Mouse (Mus musculus): Measurements from ENCODE around the gene Trim50. TPM values are rescaled to one million over a fixed set of nuclear protein-coding genes. Genes with fewer than 3 reads are reported as not detected.
"Not testable (repeated sequence)": the region's sequence is repeated elsewhere in the genome, so short reads cannot be mapped to it uniquely, and the experiment has no call there.

The Trim50 gene
- total RNA-seq, 1 experiment from 2014 or later, result not detected

DNA sequence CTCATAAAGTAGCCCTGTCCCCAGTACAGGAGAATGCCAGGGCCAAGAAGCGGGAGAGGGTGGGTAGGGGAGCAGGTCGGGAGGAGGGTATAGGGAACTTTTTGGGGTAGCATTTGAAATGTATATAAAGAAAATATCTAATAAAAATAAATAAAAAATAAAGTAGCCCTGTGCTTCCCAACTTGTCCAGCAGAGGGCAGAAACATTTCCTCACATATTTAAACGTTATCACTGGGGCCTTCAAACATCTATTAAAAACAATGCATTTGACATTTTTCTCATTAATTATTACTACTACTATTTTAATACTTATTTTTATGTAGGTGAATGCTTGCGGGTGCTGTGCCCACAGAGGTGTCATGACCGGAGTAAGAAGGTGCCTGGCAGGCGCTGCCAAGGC is 14.7 kb downstream of the Trim50 start:
- no peak for ATAC-seq (replicated peaks; ENCODE audit: insufficient number of reproducible peaks, low FRiP score, low TSS enrichment, poor library complexity, severe bottlenecking)

GRCm38 (mm10) chr5:135368312-135368711 is 15.2 kb downstream of the Trim50 start:
- ATAC-seq (replicated peaks; ENCODE audit: insufficient number of reproducible peaks, low FRiP score, low TSS enrichment, poor library complexity, severe bottlenecking), result no peak

GRCm38 (mm10) chr5:135369196-135369595 is 16.1 kb downstream of the Trim50 start:
- not testable (repeated sequence) for ATAC-seq (replicated peaks; ENCODE audit: insufficient number of reproducible peaks, low FRiP score, low TSS enrichment, poor library complexity, severe bottlenecking)

DNA sequence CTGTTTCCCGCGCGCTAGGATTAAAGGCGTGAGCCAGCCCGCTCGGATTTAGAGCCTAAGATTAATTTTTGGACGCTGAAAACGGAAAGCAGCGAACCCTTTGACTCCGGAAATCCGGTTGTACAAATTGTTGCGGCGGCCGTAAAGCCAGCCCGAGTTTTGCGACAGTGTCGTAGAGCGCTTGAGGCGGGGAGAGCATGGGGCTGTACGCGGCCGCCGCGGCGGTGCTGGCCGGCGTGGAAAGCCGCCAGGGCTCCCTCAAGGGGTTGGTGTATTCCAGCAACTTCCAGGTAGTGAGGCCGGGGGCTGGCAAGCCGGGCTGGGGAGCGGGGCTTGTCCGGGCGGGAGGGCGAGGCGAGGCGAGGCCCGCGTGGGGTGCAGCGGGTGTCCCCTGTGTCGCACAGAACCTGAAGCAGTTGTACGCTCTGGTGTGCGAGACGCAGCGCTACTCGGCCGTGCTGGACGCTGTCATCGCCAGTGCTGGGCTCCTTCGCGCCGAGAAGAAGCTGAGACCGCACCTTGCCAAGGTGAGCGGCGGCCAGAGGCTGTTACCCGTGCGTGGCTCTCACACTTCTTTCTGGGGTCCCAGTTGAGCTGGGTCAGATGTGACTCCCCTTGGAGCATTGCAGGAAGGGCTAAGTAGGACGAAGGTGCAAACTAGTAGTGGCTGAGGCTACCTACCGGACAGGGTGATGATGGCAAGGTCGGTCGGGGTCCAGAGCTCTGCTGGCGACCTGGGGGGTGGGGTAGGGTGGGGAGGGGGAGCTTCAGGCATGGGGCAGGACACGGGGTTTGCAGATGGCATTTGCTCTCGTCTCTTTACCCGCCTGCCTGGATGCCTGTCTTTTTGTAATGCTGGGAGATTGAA is 16.9 kb downstream of the Trim50 start, which contains the start of gene Nsun5:
TSS of gene Nsun5 (plus strand) at position 167 of the 868 bp plus-strand sequence.
- ATAC-seq (replicated peaks; ENCODE audit: insufficient number of reproducible peaks, low FRiP score, low TSS enrichment, poor library complexity, severe bottlenecking), result peak; percentile 87

- no peak for ATAC-seq (replicated peaks; ENCODE audit: insufficient number of reproducible peaks, low FRiP score, low TSS enrichment, poor library complexity, severe bottlenecking)
Measured at GRCm38 (mm10) chr5:135371195-135371594, 18.1 kb downstream of the Trim50 start.

GRCm38 (mm10) chr5:135373601-135374000 is 20.5 kb downstream of the Trim50 start:
- no peak for ATAC-seq (replicated peaks; ENCODE audit: insufficient number of reproducible peaks, low FRiP score, low TSS enrichment, poor library complexity, severe bottlenecking)

GRCm38 (mm10) chr5:135375167-135375566 is 22.1 kb downstream of the Trim50 start:
- ATAC-seq (replicated peaks; ENCODE audit: insufficient number of reproducible peaks, low FRiP score, low TSS enrichment, poor library complexity, severe bottlenecking), result no peak

GRCm38 (mm10) chr5:135376341-135376740 is 23.2 kb downstream of the Trim50 start:
- ATAC-seq (replicated peaks; ENCODE audit: insufficient number of reproducible peaks, low FRiP score, low TSS enrichment, poor library complexity, severe bottlenecking), result no peak

DNA sequence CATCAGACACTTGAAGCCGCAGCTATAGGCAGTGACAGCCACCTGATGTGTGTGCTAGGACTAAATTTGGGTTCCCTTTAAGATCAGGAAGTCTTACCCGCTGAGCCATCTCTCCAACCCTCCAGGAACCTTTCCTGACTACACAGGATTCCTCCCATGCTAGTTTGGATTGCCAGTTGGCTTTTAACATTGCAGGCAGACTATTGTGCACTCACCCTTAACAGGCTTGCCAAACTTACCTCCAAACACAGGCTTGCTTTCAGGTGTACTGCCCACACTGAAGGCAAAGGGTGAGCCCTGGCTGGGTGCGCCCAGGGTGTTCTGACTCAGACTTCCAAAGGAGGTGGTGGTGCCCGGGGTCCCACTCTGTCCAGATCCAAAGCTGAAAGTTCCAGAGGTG is 27.6 kb downstream of the Trim50 start:
- ATAC-seq (replicated peaks; ENCODE audit: insufficient number of reproducible peaks, low FRiP score, low TSS enrichment, poor library complexity, severe bottlenecking), result no peak

DNA sequence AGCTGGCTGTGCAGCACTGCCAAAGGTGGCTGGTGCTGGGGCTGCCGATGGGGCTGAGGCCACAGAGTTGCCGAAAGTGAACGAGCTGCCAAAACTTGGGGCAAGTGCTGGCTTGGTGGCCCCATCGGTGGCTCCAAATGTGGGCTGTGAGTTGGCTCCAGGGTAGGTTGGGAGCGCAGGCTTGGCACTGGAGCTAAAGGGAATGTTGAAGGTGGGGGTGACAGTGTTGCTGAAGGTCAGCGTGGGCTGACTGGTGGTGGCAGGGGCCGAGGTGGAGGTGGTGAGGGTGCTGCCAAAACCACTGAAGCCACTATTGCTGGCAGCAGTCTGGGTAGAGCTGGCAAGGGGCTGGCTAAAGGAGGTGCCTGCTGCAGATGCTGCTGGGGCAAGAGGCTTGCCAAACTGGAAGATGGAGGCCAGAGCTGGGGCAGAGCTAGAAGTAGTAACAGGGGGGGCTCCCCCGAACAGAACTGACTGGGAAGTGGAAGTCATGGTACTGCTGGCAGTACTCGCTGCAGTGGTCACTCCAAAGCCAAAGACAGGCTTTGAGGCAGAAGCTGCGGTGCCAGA is 28.3 kb downstream of the Trim50 start:
- ATAC-seq (replicated peaks; ENCODE audit: insufficient number of reproducible peaks, low FRiP score, low TSS enrichment, poor library complexity, severe bottlenecking), result no peak

- ATAC-seq (replicated peaks; ENCODE audit: insufficient number of reproducible peaks, low FRiP score, low TSS enrichment, poor library complexity, severe bottlenecking), result no peak
Measured at GRCm38 (mm10) chr5:135382746-135383145, 29.7 kb downstream of the Trim50 start.

GRCm38 (mm10) chr5:135383771-135384170 is 30.7 kb downstream of the Trim50 start:
- ATAC-seq (replicated peaks; ENCODE audit: insufficient number of reproducible peaks, low FRiP score, low TSS enrichment, poor library complexity, severe bottlenecking), result no peak

- ATAC-seq (replicated peaks; ENCODE audit: insufficient number of reproducible peaks, low FRiP score, low TSS enrichment, poor library complexity, severe bottlenecking), result peak; percentile 82
Measured at GRCm38 (mm10) chr5:135394004-135394823, 41.1 kb downstream of the Trim50 start, which contains the start of gene Pom121. Pom121 (minus strand) TSS chr5:135394546.

DNA sequence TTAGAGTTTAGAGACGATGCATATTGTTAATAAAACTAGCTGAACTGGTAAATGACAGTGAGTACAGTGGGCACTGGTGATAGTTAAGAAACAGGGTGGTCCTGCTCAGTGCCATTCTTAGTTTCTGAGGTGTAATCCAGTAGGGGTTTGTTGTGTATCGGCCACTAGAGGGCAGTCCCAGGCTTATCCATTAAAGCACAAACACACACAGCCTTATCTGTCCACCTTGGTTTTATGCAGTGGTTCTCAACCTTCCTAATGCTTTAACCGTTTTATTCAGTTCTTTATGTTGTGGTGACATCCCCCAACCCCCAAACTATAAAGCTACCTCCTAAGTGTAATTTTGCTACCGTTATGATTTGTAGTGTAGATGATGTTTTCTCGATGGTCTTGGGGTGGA is 42.7 kb downstream of the Trim50 start:
- ATAC-seq (replicated peaks; ENCODE audit: insufficient number of reproducible peaks, low FRiP score, low TSS enrichment, poor library complexity, severe bottlenecking), result no peak; the same call in 1 of the 2 replicates

DNA sequence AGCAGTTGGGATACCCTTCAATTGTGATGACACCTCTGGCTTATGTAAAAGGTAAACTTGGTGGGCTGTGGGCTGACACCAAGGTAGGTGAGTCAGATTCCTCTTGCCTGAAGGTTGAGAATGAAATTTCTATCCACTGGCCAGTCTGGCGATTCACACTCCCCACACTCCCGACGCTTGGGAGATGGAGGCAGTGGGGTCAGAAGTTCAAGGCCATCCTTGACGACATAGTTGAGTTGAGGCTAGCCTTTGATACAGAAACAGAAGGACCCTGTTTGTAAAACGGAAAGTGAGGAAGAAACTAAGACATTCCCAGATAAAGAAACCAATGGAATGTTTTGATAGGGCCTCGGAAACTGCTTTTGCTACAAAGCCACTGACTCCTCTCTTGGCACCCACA is 46.3 kb downstream of the Trim50 start:
- no peak for ATAC-seq (replicated peaks; ENCODE audit: insufficient number of reproducible peaks, low FRiP score, low TSS enrichment, poor library complexity, severe bottlenecking)

DNA sequence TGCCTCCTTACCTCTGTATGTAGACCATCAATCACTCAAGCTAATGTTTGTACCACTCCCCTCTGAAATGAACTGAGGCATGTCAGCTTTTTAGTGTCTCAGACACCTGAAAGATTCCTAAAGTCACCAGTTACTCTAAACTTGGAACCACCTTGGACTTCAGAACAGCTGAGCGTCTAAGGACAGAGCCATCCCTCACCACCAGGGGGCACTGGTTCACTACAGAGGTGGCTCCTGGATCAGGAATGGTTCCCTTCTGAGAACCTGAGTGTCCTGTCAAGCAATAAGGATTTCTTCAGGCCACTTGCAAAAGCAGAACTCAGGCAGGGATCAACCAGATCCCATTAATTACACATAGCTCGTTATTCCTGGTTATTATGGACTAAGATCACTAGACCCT is 47.1 kb downstream of the Trim50 start:
- peak; percentile 67 for ATAC-seq (replicated peaks; ENCODE audit: insufficient number of reproducible peaks, low FRiP score, low TSS enrichment, poor library complexity, severe bottlenecking)

DNA sequence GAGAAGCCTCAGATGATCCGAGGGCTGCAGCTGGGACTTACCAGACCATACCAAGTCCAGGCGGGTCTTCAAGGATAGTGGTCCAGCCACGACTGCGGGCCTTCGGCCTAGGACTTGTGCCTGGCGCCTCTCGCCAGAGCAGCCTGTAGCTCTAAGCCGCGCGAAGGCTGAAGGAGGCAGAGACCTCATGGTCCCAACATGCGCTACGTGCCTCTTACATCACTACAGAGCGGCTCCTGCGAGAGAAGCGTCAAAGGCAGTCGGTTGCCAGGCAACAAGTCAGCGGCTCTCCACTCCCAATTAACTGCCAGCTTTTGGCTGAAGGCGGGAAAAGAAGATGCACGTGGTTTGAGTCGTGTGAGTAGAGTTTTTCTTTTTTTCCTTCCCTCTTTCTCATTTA is 51.5 kb downstream of the Trim50 start:
- ATAC-seq (replicated peaks; ENCODE audit: insufficient number of reproducible peaks, low FRiP score, low TSS enrichment, poor library complexity, severe bottlenecking), result no peak

GRCm38 (mm10) chr5:135405437-135405836 is 52.3 kb downstream of the Trim50 start:
- no peak for ATAC-seq (replicated peaks; ENCODE audit: insufficient number of reproducible peaks, low FRiP score, low TSS enrichment, poor library complexity, severe bottlenecking)

GRCm38 (mm10) chr5:135408114-135408513 is 55.0 kb downstream of the Trim50 start:
- no peak for ATAC-seq (replicated peaks; ENCODE audit: insufficient number of reproducible peaks, low FRiP score, low TSS enrichment, poor library complexity, severe bottlenecking)
